Mouse (Mus musculus) lung, postnatal 0 days (tissue): ENCODE data around the gene Radil. TPM values are rescaled to one million over a fixed set of nuclear protein-coding genes. Genes with fewer than 3 reads are reported as not detected.
A peak's percentile ranks its signal among the peaks of the same experiment; 100 is the strongest.

Source experiments
- ATAC-seq: fragments of 200-750 bp; cut with Nextera tagmentation; 2 replicates; pipeline ENCODE4 v1.8.0; 2017; ENCODE audit warnings: moderate library complexity
- DNase-seq: peaks from one replicate; pipeline ENCODE4 v3.0.0-alpha.2; 2016; ENCODE audit warnings: low spot score
- H3K27ac ChIP-seq: fragments of 300-500 bp; sonication (generic); 2 replicates; pipeline ENCODE4 v1.5.1; 2014; ENCODE audit warnings: antibody characterized with exemption, mild to moderate bottlenecking, low read length, mixed read lengths
- H3K27me3 ChIP-seq: fragments of 300-500 bp; sonication (generic); replicated peaks from 2 replicates; pipeline ENCODE4 v1.6.1; 2014; ENCODE audit warnings: low read length, mixed read lengths; ENCODE audit not compliant: insufficient read depth
- H3K36me3 ChIP-seq: fragments of 300-500 bp; sonication (generic); 2 replicates; pipeline ENCODE4 v1.6.1; 2014; ENCODE audit warnings: low read length, mixed read lengths; ENCODE audit not compliant: insufficient read depth
- H3K4me1 ChIP-seq: fragments of 300-500 bp; sonication (generic); 2 replicates; pipeline ENCODE4 v1.6.1; 2014; ENCODE audit warnings: antibody characterized with exemption, low read depth, low read length, mixed read lengths; ENCODE audit not compliant: insufficient read depth
- H3K4me2 ChIP-seq: fragments of 300-500 bp; sonication (generic); replicated peaks from 2 replicates; pipeline ENCODE4 v1.6.1; 2014; ENCODE audit warnings: low read depth, mild to moderate bottlenecking, low read length, moderate library complexity, mixed read lengths
- H3K4me3 ChIP-seq: fragments of 300-500 bp; sonication (generic); 2 replicates; pipeline ENCODE4 v1.5.1; 2014; ENCODE audit warnings: low read depth, low read length
- H3K9ac ChIP-seq: fragments of 300-500 bp; sonication (generic); replicated peaks from 2 replicates; pipeline ENCODE4 v1.6.1; 2014; ENCODE audit warnings: low read depth, mild to moderate bottlenecking
- H3K9me3 ChIP-seq: fragments of 300-500 bp; sonication (generic); 2 replicates; pipeline ENCODE4 v1.6.1; 2016; ENCODE audit warnings: low read length, mixed read lengths
- CTCF ChIP-seq: IDR thresholded peaks from 2 replicates; pipeline ENCODE4 v1.5.1; 2016; ENCODE audit warnings: antibody characterized with exemption, mild to moderate bottlenecking
- EP300 ChIP-seq: IDR thresholded peaks from 2 replicates; pipeline ENCODE4 v1.6.1; 2016; ENCODE audit warnings: antibody characterized with exemption, mild to moderate bottlenecking, control low read depth
- WGBS: fragments of 180-500 bp; shearing (Covaris S2); extraction: QIAGEN DNeasy Blood & Tissue Kit; methylation state at CpG from one replicate; pipeline ENCODE4 v1.1.7; 2014; 5-methylcytosine and 5-hydroxymethylcytosine counted together
- polyA plus RNA-seq: library from polyadenylated mRNA; unstranded; fragments of >200 nt; fragmentation: Nextera tagmentation; extraction: Ambion mirVana; gene quantifications from 2 replicates; pipeline ENCODE4 v1.2.1, GENCODE M21; 2015

The Radil gene
- polyA plus RNA-seq, 1 experiment from 2014 or later = 13.5 TPM

GRCm38 (mm10) chr5:142495321-142496096 lies 55.4 kb downstream of the Radil start:
- DNase-seq (no peak), ATAC-seq (no peak; the same call in 1 of the 2 replicates)
- TF ChIP-seq EP300 (no peak), CTCF (no peak)
- no peaks in the 10 kb centered on the region for H3K27me3 ChIP-seq
- H3K4me2 ChIP-seq = no peak overlapping the region
- H3K4me1 ChIP-seq = no peaks in the 10 kb centered on the region
- H3K9ac ChIP-seq = no peak overlapping the region
- no peak overlapping the region for H3K4me3 ChIP-seq
- no peaks in the 10 kb centered on the region for H3K36me3 ChIP-seq
- no peaks in the 10 kb centered on the region for H3K9me3 ChIP-seq
- no peak overlapping the region for H3K27ac ChIP-seq
- WGBS = 34% methylated on average over 12 of the region's 14 CpGs

- no peaks in the 10 kb centered on the region for H3K9me3 ChIP-seq
- ATAC-seq = no peak
These were observed 57.6 kb downstream of the Radil start for GRCm38 (mm10) chr5:142493307-142493706.

GRCm38 (mm10) chr5:142489955-142490707 lies 60.8 kb downstream of the Radil start:
- DNase-seq = no peak

More at GRCm38 (mm10) chr5:142493307-142493706, 57.6 kb downstream of the Radil start:
- TF ChIP-seq CTCF = no peak
- no peak for TF ChIP-seq EP300
- no peaks in the 10 kb centered on the region for H3K4me1 ChIP-seq
- no peaks in the 10 kb centered on the region for H3K27me3 ChIP-seq
- no peak overlapping the region for H3K4me3 ChIP-seq
- H3K9ac ChIP-seq = no peak overlapping the region
- no peak overlapping the region for H3K4me2 ChIP-seq
- WGBS = 82% methylated on average over 3 of the region's 3 CpGs
- no peaks in the 10 kb centered on the region for H3K36me3 ChIP-seq
- no peak overlapping the region for H3K27ac ChIP-seq
- no peak for DNase-seq

DNA sequence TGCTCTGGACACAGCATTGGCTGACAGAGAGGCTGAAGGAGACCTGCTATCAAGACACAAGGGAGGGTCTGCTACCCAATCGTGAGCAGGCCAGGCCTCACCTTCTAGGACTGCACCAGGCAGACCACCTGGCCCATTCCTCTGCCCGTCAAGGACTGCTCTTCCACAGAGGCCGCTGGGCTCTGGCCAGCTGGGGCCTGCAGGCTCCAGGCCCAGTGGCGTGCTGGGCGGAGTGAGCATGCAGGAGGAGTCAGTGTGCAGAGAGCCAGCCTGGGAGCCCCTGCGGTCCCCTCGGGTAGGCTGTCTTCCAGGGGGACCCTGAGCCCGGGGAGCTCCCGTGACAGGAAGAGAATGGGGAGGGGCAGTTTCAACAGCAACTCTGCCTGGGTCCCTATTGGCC lies 64.2 kb downstream of the Radil start:
- H3K9ac ChIP-seq = no peak overlapping the region
- H3K4me1 ChIP-seq = no peaks in the 10 kb centered on the region
- no peaks in the 10 kb centered on the region for H3K27me3 ChIP-seq
- no peak for TF ChIP-seq EP300
- no peaks in the 10 kb centered on the region for H3K9me3 ChIP-seq
- DNase-seq = no peak
- no peak overlapping the region for H3K4me3 ChIP-seq
- H3K4me2 ChIP-seq = no peak overlapping the region
- H3K27ac ChIP-seq = no peak overlapping the region
- WGBS = 56% methylated on average over 9 of the region's 9 CpGs
- ATAC-seq = no peak
- H3K36me3 ChIP-seq = no peaks in the 10 kb centered on the region

More at GRCm38 (mm10) chr5:142489955-142490707, 60.8 kb downstream of the Radil start:
- H3K27me3 ChIP-seq = no peaks in the 10 kb centered on the region
- H3K4me2 ChIP-seq = no peak overlapping the region
- H3K9me3 ChIP-seq = no peaks in the 10 kb centered on the region
- no peak for ATAC-seq
- no peaks in the 10 kb centered on the region for H3K36me3 ChIP-seq
- WGBS = 61% methylated on average over 9 of the region's 9 CpGs
- TF ChIP-seq EP300 (no peak), CTCF (no peak)
- H3K27ac ChIP-seq = no peak overlapping the region
- no peak overlapping the region for H3K4me3 ChIP-seq
- H3K4me1 ChIP-seq = no peaks in the 10 kb centered on the region
- H3K9ac ChIP-seq = no peak overlapping the region

DNA sequence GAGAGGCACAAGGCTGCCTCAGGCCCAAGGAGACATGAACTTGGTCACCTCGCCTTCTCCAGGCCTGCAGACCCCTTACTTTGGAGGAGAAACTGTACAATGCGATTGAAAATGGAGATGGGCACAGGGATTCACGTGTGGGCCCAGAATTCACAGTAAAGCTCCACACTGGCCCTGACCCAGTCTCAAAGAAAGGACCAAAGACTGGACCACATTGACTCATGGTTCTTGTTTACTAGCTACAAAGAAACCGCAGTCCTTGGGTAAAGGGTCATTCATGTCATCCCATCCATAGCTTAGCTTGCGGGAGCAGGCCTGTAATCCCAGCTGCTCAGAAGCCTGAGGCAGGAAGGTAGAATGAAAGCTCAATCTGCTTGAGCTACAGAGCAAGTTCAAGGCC lies 67.3 kb downstream of the Radil start:
- DNase-seq = no peak
- no peak for ATAC-seq
- H3K9me3 ChIP-seq = no peaks in the 10 kb centered on the region
- no peaks in the 10 kb centered on the region for H3K36me3 ChIP-seq
- H3K4me1 ChIP-seq = no peaks in the 10 kb centered on the region
- TF ChIP-seq EP300 (no peak), CTCF (no peak)
- no peak overlapping the region for H3K27ac ChIP-seq
- no peaks in the 10 kb centered on the region for H3K27me3 ChIP-seq
- WGBS = 87% methylated on average over 5 of the region's 5 CpGs
- no peak overlapping the region for H3K4me3 ChIP-seq
- H3K9ac ChIP-seq = no peak overlapping the region
- H3K4me2 ChIP-seq = no peak overlapping the region

DNA sequence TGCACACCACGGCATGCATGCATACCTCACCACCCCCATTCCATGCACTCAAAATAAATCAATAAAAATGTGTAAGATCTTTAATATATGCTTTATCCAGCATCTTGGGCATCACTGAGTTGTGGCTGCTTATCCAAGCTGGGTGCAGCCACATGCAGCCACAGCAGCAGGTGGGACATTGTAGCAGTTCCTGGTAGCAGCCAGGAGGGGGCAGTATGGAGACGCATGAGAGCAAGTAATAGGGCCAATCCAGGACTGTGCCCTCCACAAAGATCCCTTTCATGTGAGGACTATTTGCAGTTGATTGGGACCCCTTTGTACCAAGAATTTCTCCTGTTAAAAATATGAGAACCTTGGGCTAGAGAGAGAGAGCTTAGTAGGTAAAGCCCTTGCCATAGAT lies 68.4 kb downstream of the Radil start:
- 57% methylated on average over 2 of the region's 2 CpGs for WGBS
- H3K36me3 ChIP-seq = no peaks in the 10 kb centered on the region
- no peak overlapping the region for H3K4me3 ChIP-seq
- no peak overlapping the region for H3K27ac ChIP-seq
- DNase-seq (no peak), ATAC-seq (no peak)
- no peak overlapping the region for H3K4me2 ChIP-seq
- H3K27me3 ChIP-seq = no peaks in the 10 kb centered on the region
- no peak overlapping the region for H3K9ac ChIP-seq
- no peaks in the 10 kb centered on the region for H3K4me1 ChIP-seq
- TF ChIP-seq CTCF = peak; percentile 64
- no peak for TF ChIP-seq EP300
- no peaks in the 10 kb centered on the region for H3K9me3 ChIP-seq
